Mouse (Mus musculus) neural tube, embryonic 11.5 days (tissue): Measurements from ENCODE around the gene Mrpl53. TPM values are rescaled to one million over a fixed set of nuclear protein-coding genes. Genes with fewer than 3 reads are reported as not detected.
"Not testable (repeated sequence)": the region's sequence is repeated elsewhere in the genome, so short reads cannot be mapped to it uniquely, and the experiment has no call there.

Source experiments
- ATAC-seq: fragments of 200-750 bp; cut with Nextera tagmentation; 2 replicates; pipeline ENCODE4 v1.8.0; 2017; ENCODE audit warnings: moderate number of reproducible peaks, mild to moderate bottlenecking, moderate TSS enrichment, moderate library complexity; ENCODE audit not compliant: insufficient read depth, low FRiP score, low TSS enrichment
- DNase-seq: peaks from one replicate; pipeline ENCODE4 v3.0.0-alpha.2; 2015; ENCODE audit warnings: low spot score
- H3K27ac ChIP-seq: fragments of 300-500 bp; sonication (generic); 2 replicates; pipeline ENCODE4 v1.5.1; 2014; ENCODE audit warnings: low read depth, mild to moderate bottlenecking, low read length
- H3K27me3 ChIP-seq: fragments of 300-500 bp; sonication (generic); 2 replicates; pipeline ENCODE4 v1.6.1; 2014; ENCODE audit warnings: mild to moderate bottlenecking, low read length, mixed read lengths; ENCODE audit not compliant: control insufficient read depth, insufficient read depth
- H3K36me3 ChIP-seq: fragments of 300-500 bp; sonication (generic); 2 replicates; pipeline ENCODE4 v1.6.1; 2014; ENCODE audit warnings: mild to moderate bottlenecking, low read length, moderate library complexity, mixed read lengths; ENCODE audit not compliant: control insufficient read depth, insufficient read depth
- H3K4me1 ChIP-seq: fragments of 300-500 bp; sonication (generic); 2 replicates; pipeline ENCODE4 v1.6.1; 2014; ENCODE audit warnings: low read length, mixed read lengths; ENCODE audit not compliant: control insufficient read depth, insufficient read depth
- H3K4me2 ChIP-seq: fragments of 300-500 bp; sonication (generic); 2 replicates; pipeline ENCODE4 v1.6.1; 2014; ENCODE audit warnings: low read depth, mild to moderate bottlenecking, moderate library complexity
- H3K4me3 ChIP-seq: fragments of 300-500 bp; sonication (generic); 2 replicates; pipeline ENCODE4 v1.5.1; 2014; ENCODE audit warnings: low read depth, low read length
- H3K9ac ChIP-seq: fragments of 300-500 bp; sonication (generic); 2 replicates; pipeline ENCODE4 v1.6.1; 2014; ENCODE audit warnings: mild to moderate bottlenecking, low read length
- H3K9me3 ChIP-seq: fragments of 300-500 bp; sonication (generic); 2 replicates; pipeline ENCODE4 v1.6.1; 2016; ENCODE audit warnings: low read length; ENCODE audit not compliant: control insufficient read depth
- WGBS: fragments of 180-500 bp; shearing (Covaris S2); extraction: QIAGEN DNeasy Blood & Tissue Kit; methylation state at CpG from one replicate; pipeline ENCODE4 v1.1.7; 2014; 5-methylcytosine and 5-hydroxymethylcytosine counted together
- microRNA counts: library from miRNA; unstranded; fragments of <30 nt; microRNA quantifications from one replicate; lab custom pipeline; 2015
- microRNA-seq: library from miRNA; unstranded; fragments of <30 nt; microRNA quantifications from one replicate; pipeline ENCODE4, GENCODE M21; 2016
- polyA plus RNA-seq: library from polyadenylated mRNA; unstranded; fragments of >200 nt; fragmentation: Nextera tagmentation; extraction: Ambion mirVana; gene quantifications from 2 replicates; pipeline ENCODE4 v1.2.1, GENCODE M21; 2014

Gene Mrpl53
- polyA plus RNA-seq, 1 experiment from 2014 or later, result 123 TPM

DNA sequence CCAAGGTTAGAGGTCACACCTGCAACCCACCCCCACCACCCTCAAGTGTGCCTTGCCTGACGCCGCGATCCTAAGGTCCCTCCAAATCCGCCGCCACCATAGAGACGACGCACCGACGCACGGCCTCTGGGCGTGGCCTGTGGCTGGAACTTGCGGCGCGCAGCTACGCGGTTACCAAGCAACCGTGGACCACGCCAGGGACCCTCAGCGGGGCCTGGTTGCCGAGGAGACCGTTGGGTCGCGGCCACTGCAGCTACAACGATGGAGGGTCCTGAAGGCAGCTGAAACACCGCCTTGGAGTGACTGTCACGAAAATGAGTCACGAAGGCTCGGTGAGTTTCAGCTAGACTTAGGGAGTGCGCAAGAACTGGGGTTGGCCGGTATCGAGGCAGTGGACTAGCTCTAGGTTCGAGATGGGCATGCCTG, 47.4 kb downstream of the Mrpl53 start, which contains the start of the genes Wdr54 and 1700003E16Rik:
Gene Wdr54 (minus strand): TSS at position 139 of the 426 bp plus-strand sequence.
Gene 1700003E16Rik (plus strand): TSS at position 146 of the 426 bp plus-strand sequence.
- DNase-seq (peak; percentile 93), ATAC-seq (peak; percentile 94)
- Histone ChIP-seq H3K27ac (0 out of 2 replicates have a peak within 1 kb of the TSS, but pooled peaks have one; percentile 28), H3K4me2 (peak within 1 kb of the TSS; percentile 91), H3K36me3 (peaks cover 4% of the 10 kb centered on the region; the same call in 1 of the 2 replicates), H3K9me3 (no peaks in the 10 kb centered on the region), H3K9ac (peak within 1 kb of the TSS; percentile 60), H3K4me1 (0 out of 2 replicates have a peak, but pooled peaks cover 4% of the 10 kb centered on the region), H3K27me3 (peaks cover 13% of the 10 kb centered on the region), H3K4me3 (peak within 1 kb of the TSS; percentile 55)
- WGBS, result 2% methylated on average over 32 of the region's 32 CpGs

DNA sequence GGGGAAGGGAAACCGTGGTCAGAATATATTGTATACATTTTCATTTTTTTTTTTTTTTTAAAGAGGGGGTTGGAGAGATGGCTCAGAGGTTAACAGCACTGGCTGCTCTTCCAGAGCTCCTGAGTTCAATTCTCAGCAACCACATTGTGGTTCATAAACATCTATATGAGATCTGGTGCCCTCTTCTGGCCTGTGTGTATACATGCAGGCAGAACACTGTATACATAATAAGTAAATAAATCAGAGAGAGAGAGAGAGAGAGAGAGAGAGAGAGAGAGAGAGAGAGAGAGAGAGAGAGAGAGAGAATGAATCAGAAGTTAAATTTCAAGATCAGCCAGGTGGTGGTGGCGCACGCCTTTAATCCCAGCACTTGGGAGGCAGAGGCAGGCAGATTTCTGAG, 50.6 kb downstream of the Mrpl53 start:
- WGBS, result 40% methylated on average over 3 of the region's 3 CpGs
- not testable (repeated sequence) for H3K9me3 ChIP-seq, H3K4me3 ChIP-seq, H3K27ac ChIP-seq, H3K4me1 ChIP-seq, H3K9ac ChIP-seq, H3K4me2 ChIP-seq, ATAC-seq, H3K36me3 ChIP-seq
- DNase-seq, result peak; percentile 55
- peaks cover 27% of the 10 kb centered on the region for H3K27me3 ChIP-seq

MicroRNAs encoded within 50 kb of the gene (microRNA counts, 519-probe panel; counts per million panel counts)
- microRNA mmu-miR-3470a+mmu-miR-3470b (lab: Ali Mortazavi, UCI), result 171 counts per million, percentile 57 among the panel's probes with 10 or more counts

Small RNAs within 50 kb of the gene (microRNA-seq; reads per million reads assigned to microRNA genes)
- not detected for gene Mir3470a

Other genes starting within 250 kb of the Mrpl53 start
- 3.0 and 3.4 TPM in 2 replicates for gene Sema4f, start 169.3 kb upstream of the Mrpl53 start, polyA plus RNA-seq
- 0.26 TPM in 1 of 2 replicates, not detected in the other for gene M1ap, start 162.1 kb upstream of the Mrpl53 start, polyA plus RNA-seq
- 5.6 and 7.1 TPM in 2 replicates for gene Dok1, start 75.6 kb upstream of the Mrpl53 start, polyA plus RNA-seq
- gene Loxl3, start 74.9 kb upstream of the Mrpl53 start, polyA plus RNA-seq, result 6.7 and 9.2 TPM in 2 replicates
- gene Aup1, start 54.5 kb upstream of the Mrpl53 start, polyA plus RNA-seq, result 122 TPM in 2 replicates
- gene Htra2, start 53.8 kb upstream of the Mrpl53 start, polyA plus RNA-seq, result 33.2 and 34.1 TPM in 2 replicates
- 1.4 and 1.6 TPM in 2 replicates for gene Dqx1, start 51.2 kb upstream of the Mrpl53 start, polyA plus RNA-seq
- gene Tlx2, start 38.7 kb upstream of the Mrpl53 start, polyA plus RNA-seq, result 21.2 and 30.4 TPM in 2 replicates
- 41.8 and 42.0 TPM in 2 replicates for gene Pcgf1, start 31.2 kb upstream of the Mrpl53 start, polyA plus RNA-seq
- gene Lbx2, start 22.7 kb upstream of the Mrpl53 start, polyA plus RNA-seq, result 2.5 and 2.7 TPM in 2 replicates
- gene Ccdc142, start 7.4 kb upstream of the Mrpl53 start, polyA plus RNA-seq, result 3.3 and 3.5 TPM in 2 replicates
- gene Gm42688, start 7.4 kb upstream of the Mrpl53 start, polyA plus RNA-seq, result 2.1 and 2.7 TPM in 2 replicates
- 30.5 and 31.9 TPM in 2 replicates for gene Mogs, start 6.5 kb downstream of the Mrpl53 start, polyA plus RNA-seq
- gene Wbp1, start 12.5 kb downstream of the Mrpl53 start, polyA plus RNA-seq, result 169 and 177 TPM in 2 replicates
- 19.8 and 23.4 TPM in 2 replicates for gene Ino80b, start 16.4 kb downstream of the Mrpl53 start, polyA plus RNA-seq
- 20.6 and 22.1 TPM in 2 replicates for gene Rtkn, start 26.4 kb downstream of the Mrpl53 start, polyA plus RNA-seq
- 12.2 and 14.5 TPM in 2 replicates for gene Wdr54, start 47.4 kb downstream of the Mrpl53 start, polyA plus RNA-seq
- gene 1700003E16Rik, start 47.4 kb downstream of the Mrpl53 start, polyA plus RNA-seq, result 1.4 and 1.5 TPM in 2 replicates
- gene Dctn1, start 56.9 kb downstream of the Mrpl53 start, polyA plus RNA-seq, result 114 and 125 TPM in 2 replicates
- 0.28 and 0.77 TPM in 2 replicates for gene Slc4a5, start 110.8 kb downstream of the Mrpl53 start, polyA plus RNA-seq
- 43.1 and 45.7 TPM in 2 replicates for gene Mthfd2, start 216.9 kb downstream of the Mrpl53 start, polyA plus RNA-seq
- 69.5 and 72.3 TPM in 2 replicates for gene Mob1a, start 217.0 kb downstream of the Mrpl53 start, polyA plus RNA-seq
- gene Bola3, start 240.1 kb downstream of the Mrpl53 start, polyA plus RNA-seq, result 106 and 115 TPM in 2 replicates